Mouse (Mus musculus) liver, adult 2 months (tissue): ENCODE data around the gene Gm20219. TPM values are rescaled to one million over a fixed set of nuclear protein-coding genes. Genes with fewer than 3 reads are reported as not detected.
A peak's percentile ranks its signal among the peaks of the same experiment; 100 is the strongest.

Experiments
- DNase-seq: peaks from one replicate; pipeline ENCODE4 v3.0.0-alpha.2; 2011; ENCODE audit warnings: low read depth, low spot score; ENCODE audit errors: extremely low read depth
- H3K27ac ChIP-seq: fragments of 200-500 bp; replicated peaks from 2 replicates; pipeline ENCODE4 v1.5.1; 2012; ENCODE audit warnings: low read depth, mild to moderate bottlenecking, control low read depth, inconsistent platforms, low read length; ENCODE audit not compliant: insufficient read depth
- H3K27me3 ChIP-seq: fragments of 200-500 bp; 2 replicates; pipeline ENCODE4 v1.6.1; 2012; ENCODE audit warnings: mild to moderate bottlenecking, moderate library complexity, low read length, inconsistent platforms; ENCODE audit not compliant: control insufficient read depth, insufficient read depth
- H3K36me3 ChIP-seq: fragments of 200-500 bp; 2 replicates; pipeline ENCODE4 v1.6.1; 2012; ENCODE audit warnings: low read length, inconsistent platforms; ENCODE audit not compliant: control insufficient read depth, insufficient read depth
- H3K4me1 ChIP-seq: fragments of 200-500 bp; 2 replicates; pipeline ENCODE4 v1.6.1; 2011; ENCODE audit warnings: low read length; ENCODE audit not compliant: control insufficient read depth, insufficient read depth
- H3K4me3 ChIP-seq: fragments of 200-500 bp; 2 replicates; pipeline ENCODE4 v1.5.1; 2011; ENCODE audit warnings: low read depth, mild to moderate bottlenecking, control low read depth, low read length, moderate library complexity; ENCODE audit not compliant: insufficient read depth
- H3K79me2 ChIP-seq: fragments of 200-500 bp; 2 replicates; pipeline ENCODE4 v1.6.1; 2012; ENCODE audit warnings: inconsistent platforms, mild to moderate bottlenecking, low read length, moderate library complexity; ENCODE audit not compliant: control insufficient read depth, insufficient read depth
- H3K9ac ChIP-seq: fragments of 200-500 bp; 2 replicates; pipeline ENCODE4 v1.6.1; 2012; ENCODE audit warnings: low read depth, mild to moderate bottlenecking, control low read depth, inconsistent platforms, low read length
- CTCF ChIP-seq: fragments of 200-500 bp; IDR thresholded peaks from 2 replicates; pipeline ENCODE4 v1.5.1; 2011; ENCODE audit warnings: low read depth, low read length, control low read depth
- POLR2A ChIP-seq: fragments of 200-500 bp; IDR thresholded peaks from 2 replicates; pipeline ENCODE4 v1.6.1; 2011; ENCODE audit warnings: low read length, control low read depth; ENCODE audit not compliant: insufficient read depth; ENCODE audit errors: extremely low read depth
- WGBS: fragments of 180-500 bp; shearing (Covaris S2); methylation state at CpG from one replicate; pipeline ENCODE4 v1.1.7; 2018; 5-methylcytosine and 5-hydroxymethylcytosine counted together
- polyA plus RNA-seq: library from polyadenylated mRNA; depleted of rRNA; stranded (reverse); fragments of >200 nt; gene quantifications from 2 replicates; pipeline ENCODE4 v1.2.3, GENCODE M21; 2012
- total RNA-seq: library from RNA; depleted of rRNA; stranded (reverse); fragments of >200 nt; gene quantifications from 2 replicates; pipeline ENCODE4 v1.2.3, GENCODE M21; 2014

The Gm20219 gene
- total and polyA plus RNA-seq, 2 experiments, result 0.31 TPM; not detected in 1

DNA sequence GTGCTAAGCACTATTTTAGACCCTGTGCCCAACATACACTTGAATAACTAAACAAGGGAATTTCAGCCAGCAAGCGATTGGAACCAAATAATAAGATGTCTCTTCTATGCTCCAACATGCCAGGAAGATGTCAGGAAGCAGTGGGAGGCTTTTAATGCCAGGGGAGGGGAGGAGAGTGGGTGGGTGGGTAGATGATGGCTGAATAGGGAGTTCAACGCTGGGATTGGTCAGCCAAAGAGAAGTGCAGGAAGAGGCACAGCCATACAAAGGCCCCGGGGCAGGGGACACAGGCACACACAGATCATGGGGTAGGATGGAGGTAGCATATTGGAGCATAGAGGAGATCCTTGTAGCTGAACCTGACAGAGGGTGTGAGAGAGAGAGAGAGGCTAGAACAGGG is 17.3 kb downstream of the Gm20219 start:
- no peak overlapping the region for H3K4me3 ChIP-seq
- H3K79me2 ChIP-seq, result no peaks in the 10 kb centered on the region
- no peaks in the 10 kb centered on the region; the same call in 1 of the 2 replicates for H3K27me3 ChIP-seq
- H3K36me3 ChIP-seq, result no peaks in the 10 kb centered on the region
- no peak for DNase-seq
- TF ChIP-seq POLR2A (no peak), CTCF (no peak)
- no peaks in the 10 kb centered on the region for H3K4me1 ChIP-seq
- 74% methylated on average over 3 of the region's 3 CpGs for WGBS
- no peak overlapping the region for H3K27ac ChIP-seq
- no peak overlapping the region for H3K9ac ChIP-seq

DNA sequence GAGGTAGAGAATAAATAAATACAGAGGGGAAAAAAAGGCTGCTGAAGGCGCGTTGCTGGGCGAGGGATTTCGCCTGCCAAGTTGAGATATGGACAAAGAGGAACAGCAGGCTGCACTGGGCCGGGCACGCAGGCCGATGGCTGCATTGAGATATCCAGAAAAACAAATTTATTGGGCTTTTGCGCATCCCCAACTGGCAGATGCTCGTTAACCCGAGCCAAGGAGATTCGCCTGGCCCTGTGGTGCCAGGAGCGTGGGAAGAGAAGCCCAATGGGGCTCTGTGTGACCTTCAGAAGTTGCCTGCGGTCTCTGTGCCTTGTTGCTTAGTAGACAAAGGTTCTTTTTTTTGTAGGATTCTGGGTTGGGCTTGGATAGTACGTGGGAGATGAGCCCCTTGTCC is 18.0 kb downstream of the Gm20219 start:
- DNase-seq, result no peak
- Histone ChIP-seq H3K9ac (no peak overlapping the region), H3K79me2 (no peaks in the 10 kb centered on the region), H3K36me3 (no peaks in the 10 kb centered on the region), H3K27me3 (no peaks in the 10 kb centered on the region; the same call in 1 of the 2 replicates), H3K27ac (no peak overlapping the region), H3K4me3 (no peak overlapping the region), H3K4me1 (no peaks in the 10 kb centered on the region)
- WGBS, result 75% methylated on average over 14 of the region's 14 CpGs
- TF ChIP-seq CTCF (no peak), POLR2A (no peak)

DNA sequence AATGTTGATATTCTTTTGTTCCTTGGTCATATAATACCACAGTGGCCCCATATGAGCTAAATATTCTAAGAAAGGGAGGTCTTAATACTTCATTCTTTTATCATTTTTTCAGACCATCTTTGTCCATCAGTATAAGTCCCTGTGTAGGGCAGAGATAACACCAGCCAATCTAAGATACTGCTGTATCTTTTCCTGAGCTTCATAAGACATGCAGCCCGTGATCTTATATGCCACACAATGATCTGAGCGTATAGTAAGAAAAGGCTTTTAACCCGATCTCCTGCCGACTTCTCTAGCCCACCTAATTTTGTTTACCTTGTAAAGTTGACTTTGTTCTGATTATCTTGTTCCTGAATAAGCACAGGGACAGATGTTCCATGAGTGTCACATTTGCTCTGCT is 29.2 kb downstream of the Gm20219 start:
- no peak overlapping the region for H3K4me3 ChIP-seq
- no peak overlapping the region for H3K27ac ChIP-seq
- no peaks in the 10 kb centered on the region for H3K36me3 ChIP-seq
- no peak overlapping the region for H3K9ac ChIP-seq
- peaks cover 2% of the 10 kb centered on the region; the same call in 1 of the 2 replicates for H3K27me3 ChIP-seq
- no peaks in the 10 kb centered on the region for H3K4me1 ChIP-seq
- no peaks in the 10 kb centered on the region for H3K79me2 ChIP-seq
- WGBS, result 44% methylated on average over 4 of the region's 4 CpGs
- TF ChIP-seq CTCF (no peak), POLR2A (no peak)
- DNase-seq, result no peak

DNA sequence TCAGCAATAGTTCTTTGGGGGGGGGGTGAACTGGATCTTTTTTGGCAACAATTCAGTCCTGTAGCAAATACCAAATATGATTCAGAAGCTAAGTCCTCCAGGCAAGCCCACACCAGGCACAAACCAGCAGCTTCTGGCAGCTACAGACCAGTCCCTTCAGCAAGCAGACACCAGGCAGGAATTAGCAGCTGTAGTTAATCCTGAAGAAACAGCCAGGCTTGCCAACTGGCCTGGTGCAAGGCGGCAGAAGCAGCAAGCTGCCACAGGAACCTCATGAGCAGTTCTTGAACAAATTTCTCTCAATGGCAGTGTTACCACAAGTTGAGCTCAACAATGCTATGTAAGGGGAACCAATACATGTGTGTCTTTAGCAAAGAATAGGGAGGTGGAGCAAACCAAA is 31.4 kb downstream of the Gm20219 start:
- Histone ChIP-seq H3K4me3 (no peak overlapping the region), H3K36me3 (no peaks in the 10 kb centered on the region), H3K4me1 (no peaks in the 10 kb centered on the region), H3K27ac (no peak overlapping the region), H3K79me2 (no peaks in the 10 kb centered on the region), H3K9ac (no peak overlapping the region), H3K27me3 (peaks cover 2% of the 10 kb centered on the region; the same call in 1 of the 2 replicates)
- 65% methylated on average over 1 of the region's 1 CpGs for WGBS
- no peak for TF ChIP-seq CTCF
- no peak for TF ChIP-seq POLR2A
- DNase-seq, result no peak

- H3K79me2 ChIP-seq, result no peaks in the 10 kb centered on the region
- H3K4me3 ChIP-seq, result no peak overlapping the region
- peak; percentile 55 for DNase-seq
- peaks cover 15% of the 10 kb centered on the region for H3K27me3 ChIP-seq
- H3K9ac ChIP-seq, result no peak overlapping the region
- 10% methylated on average over 13 of the region's 13 CpGs for WGBS
- H3K36me3 ChIP-seq, result no peaks in the 10 kb centered on the region
- H3K27ac ChIP-seq, result no peak overlapping the region
- H3K4me1 ChIP-seq, result peaks cover 2% of the 10 kb centered on the region; the same call in 1 of the 2 replicates
- TF ChIP-seq POLR2A (no peak), CTCF (no peak)
These were observed 38.3 kb downstream of the Gm20219 start for GRCm38 (mm10) chr17:56515690-56516410.

- no peak for DNase-seq
- peaks cover 23% of the 10 kb centered on the region for H3K27me3 ChIP-seq
- no peak overlapping the region for H3K27ac ChIP-seq
- H3K4me1 ChIP-seq, result peaks cover 2% of the 10 kb centered on the region; the same call in 1 of the 2 replicates
- no peak for TF ChIP-seq CTCF
- TF ChIP-seq POLR2A, result no peak
- H3K36me3 ChIP-seq, result no peaks in the 10 kb centered on the region
- 61% methylated on average over 12 of the region's 12 CpGs for WGBS
- H3K79me2 ChIP-seq, result no peaks in the 10 kb centered on the region
- H3K4me3 ChIP-seq, result no peak overlapping the region
- H3K9ac ChIP-seq, result no peak overlapping the region
These were observed 39.3 kb downstream of the Gm20219 start for GRCm38 (mm10) chr17:56514916-56515315.
